Mouse (Mus musculus) spleen, adult 2 months (tissue): ENCODE data around the gene Dcaf10.

Source experiments
- CTCF ChIP-seq: fragments of 200-500 bp; IDR thresholded peaks from 2 replicates; pipeline ENCODE4 v1.5.1; 2011; ENCODE audit warnings: mild to moderate bottlenecking, inconsistent platforms; ENCODE audit not compliant: insufficient read depth, insufficient read length, insufficient replicate concordance; ENCODE audit errors: extremely low read depth
- POLR2A ChIP-seq: fragments of 200-500 bp; IDR thresholded peaks from 2 replicates; pipeline ENCODE4 v1.6.1; 2011; ENCODE audit warnings: low read depth, low read length, inconsistent platforms

DNA sequence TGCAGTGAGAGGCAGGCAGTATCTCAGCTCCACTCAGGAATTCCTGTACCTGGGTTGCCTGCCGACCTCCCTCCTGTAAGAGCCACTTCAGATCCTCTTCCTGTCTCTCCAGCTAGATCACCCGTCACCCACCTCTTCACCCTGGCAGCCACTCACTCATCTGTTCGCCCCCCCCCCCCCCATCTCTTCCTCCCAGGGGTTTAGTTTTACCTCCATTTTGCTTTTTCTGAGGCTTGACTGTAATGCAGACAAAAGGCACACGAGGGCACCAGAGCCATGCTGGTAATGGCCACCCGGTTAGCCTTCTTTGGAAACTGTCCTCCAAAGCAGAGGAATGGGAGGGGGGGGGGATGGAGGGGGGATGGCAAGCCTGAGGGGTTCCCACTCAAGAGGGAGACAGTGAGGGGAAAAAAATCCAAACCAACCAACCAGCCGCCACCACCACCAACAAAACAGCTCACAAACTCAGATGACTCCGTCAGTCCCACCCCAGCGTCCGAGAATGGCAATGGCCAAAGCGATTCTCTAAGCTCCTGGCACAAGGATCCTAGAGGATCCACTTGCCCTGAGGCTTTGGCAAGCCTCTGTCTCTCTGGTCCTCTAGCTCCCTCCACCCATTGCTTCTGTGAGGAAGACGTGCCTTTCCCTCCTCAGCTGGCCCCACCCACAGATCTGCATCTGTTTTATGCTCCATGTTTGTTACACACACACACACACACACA lies 76.5 kb downstream of the Dcaf10 start:
- TF ChIP-seq CTCF = peak; percentile 76; the same call in 1 of the 2 replicates
- TF ChIP-seq POLR2A = no peak
